Mouse (Mus musculus) olfactory bulb, adult 2 months (tissue): ENCODE results near the gene Adamts17.

Experiments
- CTCF ChIP-seq: fragments of 200-500 bp; IDR thresholded peaks from 2 replicates; pipeline ENCODE4 v1.5.1; 2012; ENCODE audit warnings: low read depth, mild to moderate bottlenecking, low read length, moderate library complexity; ENCODE audit not compliant: insufficient read depth
- POLR2A ChIP-seq: fragments of 200-500 bp; IDR thresholded peaks from 2 replicates; pipeline ENCODE4 v1.6.1; 2012; ENCODE audit warnings: mild to moderate bottlenecking, low read depth, low read length, moderate library complexity; ENCODE audit not compliant: insufficient read depth

DNA sequence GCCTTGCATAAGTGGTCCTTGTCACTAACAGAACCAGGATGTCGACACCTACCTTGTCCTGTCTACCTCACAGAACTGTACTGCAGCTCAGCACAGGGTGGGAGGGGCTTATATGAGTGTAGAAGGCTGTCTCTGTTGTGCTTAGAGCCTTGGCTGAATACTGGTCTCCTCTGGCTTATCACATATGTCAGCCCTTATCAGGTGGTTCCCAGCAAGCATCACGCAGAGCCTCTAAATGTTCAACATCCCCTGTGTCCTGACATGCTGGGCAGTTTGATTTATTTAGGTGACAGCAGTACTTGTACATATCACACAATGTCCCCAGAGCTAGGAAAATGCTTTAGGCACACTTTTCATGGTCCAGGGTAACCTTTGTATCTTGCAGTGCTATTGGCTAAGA lies 191.7 kb downstream of the Adamts17 start:
- TF ChIP-seq CTCF (no peak), POLR2A (no peak)
